Mouse (Mus musculus) liver, adult 2 months (tissue): ENCODE measurements around the gene Bloc1s4. TPM values are rescaled to one million over a fixed set of nuclear protein-coding genes. Genes with fewer than 3 reads are reported as not detected.
A peak's percentile ranks its signal among the peaks of the same experiment; 100 is the strongest.

Source experiments
- DNase-seq: peaks from one replicate; pipeline ENCODE4 v3.0.0-alpha.2; 2011; ENCODE audit warnings: low read depth, low spot score; ENCODE audit errors: extremely low read depth
- H3K27ac ChIP-seq: fragments of 200-500 bp; replicated peaks from 2 replicates; pipeline ENCODE4 v1.5.1; 2012; ENCODE audit warnings: low read depth, mild to moderate bottlenecking, control low read depth, inconsistent platforms, low read length; ENCODE audit not compliant: insufficient read depth
- H3K27me3 ChIP-seq: fragments of 200-500 bp; 2 replicates; pipeline ENCODE4 v1.6.1; 2012; ENCODE audit warnings: mild to moderate bottlenecking, moderate library complexity, low read length, inconsistent platforms; ENCODE audit not compliant: control insufficient read depth, insufficient read depth
- H3K36me3 ChIP-seq: fragments of 200-500 bp; 2 replicates; pipeline ENCODE4 v1.6.1; 2012; ENCODE audit warnings: low read length, inconsistent platforms; ENCODE audit not compliant: control insufficient read depth, insufficient read depth
- H3K4me1 ChIP-seq: fragments of 200-500 bp; 2 replicates; pipeline ENCODE4 v1.6.1; 2011; ENCODE audit warnings: low read length; ENCODE audit not compliant: control insufficient read depth, insufficient read depth
- H3K4me3 ChIP-seq: fragments of 200-500 bp; 2 replicates; pipeline ENCODE4 v1.5.1; 2011; ENCODE audit warnings: low read depth, mild to moderate bottlenecking, control low read depth, low read length, moderate library complexity; ENCODE audit not compliant: insufficient read depth
- H3K79me2 ChIP-seq: fragments of 200-500 bp; 2 replicates; pipeline ENCODE4 v1.6.1; 2012; ENCODE audit warnings: inconsistent platforms, mild to moderate bottlenecking, low read length, moderate library complexity; ENCODE audit not compliant: control insufficient read depth, insufficient read depth
- H3K9ac ChIP-seq: fragments of 200-500 bp; 2 replicates; pipeline ENCODE4 v1.6.1; 2012; ENCODE audit warnings: low read depth, mild to moderate bottlenecking, control low read depth, inconsistent platforms, low read length
- CTCF ChIP-seq: fragments of 200-500 bp; IDR thresholded peaks from 2 replicates; pipeline ENCODE4 v1.5.1; 2011; ENCODE audit warnings: low read depth, low read length, control low read depth
- POLR2A ChIP-seq: fragments of 200-500 bp; IDR thresholded peaks from 2 replicates; pipeline ENCODE4 v1.6.1; 2011; ENCODE audit warnings: low read length, control low read depth; ENCODE audit not compliant: insufficient read depth; ENCODE audit errors: extremely low read depth
- WGBS: fragments of 180-500 bp; shearing (Covaris S2); methylation state at CpG from one replicate; pipeline ENCODE4 v1.1.7; 2018; 5-methylcytosine and 5-hydroxymethylcytosine counted together
- polyA plus RNA-seq: library from polyadenylated mRNA; depleted of rRNA; stranded (reverse); fragments of >200 nt; gene quantifications from 2 replicates; pipeline ENCODE4 v1.2.3, GENCODE M21; 2012
- total RNA-seq: library from RNA; depleted of rRNA; stranded (reverse); fragments of >200 nt; gene quantifications from 2 replicates; pipeline ENCODE4 v1.2.3, GENCODE M21; 2014

Gene Bloc1s4
- total and polyA plus RNA-seq, 2 experiments, result 12.9 to 19.4 TPM

DNA sequence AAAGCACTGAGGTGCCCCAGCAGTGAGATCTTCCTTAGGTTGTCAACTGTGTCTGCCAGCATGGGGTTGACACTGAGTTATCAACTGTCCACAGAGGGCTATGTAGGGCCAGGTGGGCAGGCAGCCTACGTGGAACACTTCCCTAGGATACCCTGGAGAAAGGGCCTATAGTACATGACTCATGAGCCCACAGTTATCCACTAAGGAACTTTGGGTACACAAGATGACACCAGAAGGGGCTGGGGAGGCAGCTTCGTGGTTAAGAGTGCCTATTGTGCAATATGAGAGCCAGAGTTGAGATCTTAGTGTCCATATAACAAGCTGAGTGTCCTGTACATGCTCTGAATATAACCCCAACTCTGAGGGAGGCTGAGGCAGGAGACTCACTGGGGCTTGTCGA, 21.2 kb upstream of the Bloc1s4 start:
- Histone ChIP-seq H3K36me3 (no peaks in the 10 kb centered on the region), H3K27me3 (no peaks in the 10 kb centered on the region), H3K79me2 (no peaks in the 10 kb centered on the region), H3K9ac (no peak overlapping the region), H3K27ac (no peak overlapping the region), H3K4me3 (no peak overlapping the region), H3K4me1 (no peaks in the 10 kb centered on the region)
- DNase-seq, result no peak
- 61% methylated on average over 3 of the region's 3 CpGs for WGBS
- TF ChIP-seq POLR2A, result no peak
- no peak for TF ChIP-seq CTCF

DNA sequence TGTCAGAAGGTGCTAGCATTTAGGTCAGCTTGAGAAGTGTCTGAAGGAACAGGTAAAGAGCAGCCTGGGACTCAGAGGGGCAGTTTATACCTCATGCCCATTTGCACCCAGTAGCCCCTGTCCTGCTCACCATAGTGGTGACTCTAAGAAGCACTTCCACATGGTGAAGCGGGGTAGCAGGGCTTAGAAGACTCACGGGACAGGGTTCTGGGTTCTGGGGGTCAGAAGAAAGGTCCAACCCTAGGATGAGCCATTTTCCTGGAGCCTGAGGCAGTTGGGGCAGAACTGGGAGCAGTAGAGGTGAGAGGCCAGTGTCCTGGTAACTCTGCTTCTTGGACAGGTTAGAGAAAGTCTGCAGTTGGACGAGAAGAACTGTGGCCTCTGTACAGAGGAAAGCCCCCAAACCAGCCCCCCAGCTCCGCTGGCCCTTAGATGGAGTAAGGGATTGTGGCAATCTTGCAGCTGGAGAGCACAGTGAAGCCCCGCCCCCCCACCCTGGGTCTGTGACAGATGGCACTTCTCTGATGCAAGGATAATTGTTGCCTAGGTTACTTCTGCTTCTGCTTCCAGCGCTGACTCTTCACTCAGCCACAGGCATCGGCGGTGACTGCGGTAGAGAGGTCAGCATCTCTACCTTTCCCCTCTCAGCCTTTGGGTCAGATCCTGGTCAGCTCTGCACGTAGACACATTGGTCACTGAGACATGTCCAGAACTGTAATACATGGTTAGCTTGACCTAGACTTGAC, 18.7 kb upstream of the Bloc1s4 start:
- no peak for TF ChIP-seq POLR2A
- Histone ChIP-seq H3K79me2 (no peaks in the 10 kb centered on the region), H3K4me1 (no peaks in the 10 kb centered on the region), H3K27me3 (no peaks in the 10 kb centered on the region), H3K36me3 (no peaks in the 10 kb centered on the region), H3K4me3 (no peak overlapping the region), H3K27ac (no peak overlapping the region), H3K9ac (no peak overlapping the region)
- no peak for DNase-seq
- 55% methylated on average over 10 of the region's 10 CpGs for WGBS

DNA sequence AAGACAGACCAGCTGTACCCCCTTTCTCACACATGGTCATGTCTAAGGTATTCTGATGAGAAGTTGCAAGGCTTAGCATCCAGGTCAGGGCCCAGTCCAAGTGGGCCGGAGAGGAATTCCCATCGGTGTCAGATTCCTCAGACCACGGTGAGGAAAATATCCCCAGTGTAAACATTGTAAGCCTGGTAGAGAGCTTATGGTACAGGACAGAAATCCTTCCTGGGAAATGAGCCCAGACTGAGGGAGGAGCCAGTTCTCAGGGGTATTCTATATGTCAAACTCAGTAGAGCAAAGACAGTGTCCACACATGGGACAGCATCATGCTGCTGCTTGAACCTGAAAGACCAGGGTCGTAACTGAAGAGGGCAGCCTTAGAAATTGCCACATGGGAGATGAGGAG, 11.4 kb upstream of the Bloc1s4 start:
- Histone ChIP-seq H3K9ac (no peak overlapping the region), H3K27ac (no peak overlapping the region), H3K36me3 (no peaks in the 10 kb centered on the region), H3K27me3 (no peaks in the 10 kb centered on the region), H3K4me3 (no peak overlapping the region), H3K79me2 (no peaks in the 10 kb centered on the region), H3K4me1 (no peaks in the 10 kb centered on the region)
- TF ChIP-seq POLR2A, result no peak
- DNase-seq, result no peak
- WGBS, result 74% methylated on average over 4 of the region's 4 CpGs

DNA sequence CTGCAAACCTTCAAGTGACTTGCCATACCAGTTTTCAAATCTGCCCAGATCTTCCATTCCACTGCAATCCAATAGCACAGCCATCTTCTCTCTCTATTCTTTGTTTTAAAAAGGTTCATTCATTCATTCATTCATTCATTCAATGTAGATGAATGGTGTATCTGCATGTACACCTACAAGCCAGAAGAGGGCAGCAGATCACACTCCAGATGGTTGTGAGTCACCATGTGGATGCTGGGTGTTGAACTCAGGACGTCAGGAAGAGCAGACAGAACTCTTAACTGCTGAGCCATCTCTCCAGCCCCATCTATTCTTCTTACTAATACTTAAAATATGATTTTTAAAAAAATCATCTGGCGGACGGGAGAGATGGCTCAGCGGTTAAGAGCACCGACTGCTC, 8.6 kb upstream of the Bloc1s4 start:
- no peaks in the 10 kb centered on the region for H3K27me3 ChIP-seq
- H3K9ac ChIP-seq, result no peak overlapping the region
- TF ChIP-seq CTCF, result peak; percentile 51; the same call in 1 of the 2 replicates
- no peak for TF ChIP-seq POLR2A
- no peak overlapping the region for H3K4me3 ChIP-seq
- H3K4me1 ChIP-seq, result no peaks in the 10 kb centered on the region
- WGBS, result 76% methylated on average over 5 of the region's 5 CpGs
- H3K27ac ChIP-seq, result no peak overlapping the region
- DNase-seq, result no peak
- H3K36me3 ChIP-seq, result no peaks in the 10 kb centered on the region
- H3K79me2 ChIP-seq, result no peaks in the 10 kb centered on the region

DNA sequence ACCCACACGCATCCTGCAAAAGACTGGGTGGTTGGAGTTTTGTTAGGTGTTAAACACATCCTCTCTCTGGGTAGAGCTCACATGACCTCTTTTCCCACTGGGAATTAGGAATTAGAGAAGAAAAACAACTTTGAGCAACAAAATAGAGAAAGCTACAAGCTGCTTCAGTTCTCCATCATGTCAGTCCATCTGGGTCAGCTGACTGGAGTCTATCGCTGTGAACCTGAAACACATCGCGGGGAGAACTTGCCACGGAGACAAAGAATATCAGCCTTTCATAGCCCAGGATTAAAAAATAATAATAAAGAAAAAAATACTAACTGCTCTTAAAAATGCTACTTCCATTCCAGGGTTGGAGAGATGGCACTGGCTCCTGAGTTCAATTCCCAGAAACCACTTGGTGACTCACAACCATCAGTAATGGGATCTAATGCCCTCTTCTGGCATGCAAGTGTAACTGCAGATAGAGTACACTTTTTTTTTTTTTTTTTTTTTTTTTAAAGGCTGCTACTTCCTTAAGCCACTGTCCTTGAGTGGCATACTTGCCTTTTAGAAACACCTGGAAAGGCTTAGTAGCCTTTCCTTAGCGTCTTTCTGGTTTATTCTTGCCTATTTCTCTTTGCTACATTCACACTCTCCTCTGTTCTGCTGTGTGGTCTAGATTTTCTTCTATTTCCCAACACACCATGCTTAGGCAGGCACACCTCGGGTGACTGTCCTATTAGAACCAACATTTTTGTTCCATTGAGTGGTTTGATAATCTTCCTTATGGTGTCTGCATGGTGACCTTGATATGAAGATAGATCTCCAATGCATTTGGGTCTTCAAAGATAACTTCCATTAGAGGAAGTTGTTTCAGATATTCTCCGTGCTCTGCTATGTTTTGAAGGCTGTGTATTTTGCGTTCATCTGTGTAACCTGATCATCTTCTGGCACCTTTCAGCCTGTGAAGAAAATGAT, 1.9 kb upstream of the Bloc1s4 start:
- Histone ChIP-seq H3K9ac (no peak overlapping the region), H3K4me3 (no peak overlapping the region), H3K36me3 (no peaks in the 10 kb centered on the region), H3K4me1 (peaks cover 9% of the 10 kb centered on the region; the same call in 1 of the 2 replicates), H3K27me3 (no peaks in the 10 kb centered on the region), H3K27ac (no peak overlapping the region), H3K79me2 (peaks cover 8% of the 10 kb centered on the region)
- 73% methylated on average over 9 of the region's 9 CpGs for WGBS
- peak; percentile 34 for DNase-seq
- TF ChIP-seq CTCF (no peak; the same call in 1 of the 2 replicates), POLR2A (no peak)
